Mouse (Mus musculus): ENCODE results near the gene Hbs1l. TPM values are rescaled to one million over a fixed set of nuclear protein-coding genes. Genes with fewer than 3 reads are reported as not detected.

Gene Hbs1l
- total and polyA plus RNA-seq, 2 experiments from 2014 or later: 46.5 to 51.0 TPM

DNA sequence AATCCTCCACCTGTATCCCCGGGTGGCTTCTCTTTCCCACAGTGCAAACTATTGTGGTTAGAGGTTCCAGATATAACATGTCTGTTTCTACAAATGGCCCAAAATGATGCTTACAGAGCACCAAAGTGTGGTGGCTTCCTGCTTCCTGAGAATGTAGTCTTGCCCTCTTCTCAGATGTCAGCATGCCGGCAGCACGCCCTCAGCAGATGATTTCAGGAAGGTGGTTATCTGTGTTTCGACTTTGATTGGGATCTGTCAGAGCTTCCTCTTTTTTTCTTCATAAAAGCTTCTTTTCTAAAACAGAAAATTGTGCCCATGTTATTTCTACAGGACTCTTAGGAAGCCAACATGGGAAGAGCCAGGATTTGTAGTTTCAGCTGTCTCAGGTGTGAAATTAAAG, 67.5 kb downstream of the Hbs1l start:
- Histone ChIP-seq H3K9ac (replicated peaks; ENCODE audit: low read depth, low read length) (no peak overlapping the region), H3K27ac (ENCODE audit: low read depth) (no peak overlapping the region), H3K4me1 (ENCODE audit: control insufficient read depth, insufficient read depth) (no peaks in the 10 kb centered on the region), H3K4me2 (ENCODE audit: low read depth, low read length) (no peak overlapping the region), H3K4me3 (ENCODE audit: low read depth, low read length) (no peak overlapping the region), H3K9me3 (replicated peaks; ENCODE audit: control insufficient read depth, low read length) (no peaks in the 10 kb centered on the region), H3K27me3 (ENCODE audit: control insufficient read depth, insufficient read depth, low read length) (no peaks in the 10 kb centered on the region), H3K36me3 (replicated peaks; ENCODE audit: control insufficient read depth, insufficient read depth, low read length) (peaks cover 70% of the 10 kb centered on the region)
- 79% methylated on average over 4 of the region's 4 CpGs for WGBS
- ATAC-seq (ENCODE audit: insufficient read depth, low read depth) (no peak), DNase-seq (ENCODE audit: low spot score) (no peak)
- TF ChIP-seq CTCF (IDR thresholded peaks at IDR 0.05; ENCODE audit: low read depth) (no peak), EP300 (IDR thresholded peaks at IDR 0.05; ENCODE audit: low read depth) (no peak)

DNA sequence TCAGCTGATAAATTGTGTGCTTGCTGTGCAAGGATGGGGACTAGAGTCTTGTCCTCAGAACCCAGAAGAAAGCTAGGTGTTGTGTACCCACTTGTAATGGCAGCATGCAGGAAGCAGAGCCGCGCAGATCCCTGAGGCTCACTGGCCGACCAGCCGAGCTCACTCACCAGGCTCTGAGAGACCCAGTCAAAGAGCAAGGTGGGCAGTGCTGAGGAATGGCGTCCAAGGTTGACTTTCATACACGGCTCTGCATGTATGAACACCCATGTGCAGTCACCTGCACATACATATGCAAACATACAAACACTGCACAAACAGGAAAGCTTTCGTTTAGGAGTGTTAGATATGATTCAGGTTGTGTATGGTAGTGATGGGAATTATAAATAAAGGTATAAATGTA, 69.2 kb downstream of the Hbs1l start:
- H3K36me3 ChIP-seq (replicated peaks; ENCODE audit: control insufficient read depth, insufficient read depth, low read length): peaks cover 74% of the 10 kb centered on the region

DNA sequence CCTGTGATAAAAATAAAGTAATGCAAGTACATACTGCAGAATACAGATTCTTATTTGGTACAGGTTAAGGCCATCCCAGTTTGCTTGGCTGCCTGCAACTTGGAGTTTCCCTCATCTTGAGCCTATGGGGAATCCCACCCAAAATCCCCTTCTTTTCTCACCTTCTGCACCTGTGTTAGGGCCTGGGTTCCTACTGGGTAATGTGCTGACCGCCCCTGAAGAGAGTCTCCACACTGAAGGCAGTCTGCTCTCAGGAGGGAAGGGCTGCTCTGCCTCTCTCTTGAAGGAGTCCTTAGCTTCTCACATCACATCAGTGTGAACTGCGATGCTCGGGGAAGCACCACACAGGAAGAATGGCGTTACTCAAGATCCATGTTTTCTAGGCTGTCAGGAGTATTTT, 70.1 kb downstream of the Hbs1l start:
- no peaks in the 10 kb centered on the region for H3K4me1 ChIP-seq (ENCODE audit: control insufficient read depth, insufficient read depth)
- TF ChIP-seq EP300 (IDR thresholded peaks at IDR 0.05; ENCODE audit: low read depth) (no peak), CTCF (IDR thresholded peaks at IDR 0.05; ENCODE audit: low read depth) (no peak)
- H3K4me2 ChIP-seq (ENCODE audit: low read depth, low read length): no peak overlapping the region
- no peak overlapping the region for H3K9ac ChIP-seq (replicated peaks; ENCODE audit: low read depth, low read length)
- no peak overlapping the region for H3K27ac ChIP-seq (ENCODE audit: low read depth)
- H3K36me3 ChIP-seq (replicated peaks; ENCODE audit: control insufficient read depth, insufficient read depth, low read length): peaks cover 69% of the 10 kb centered on the region
- ATAC-seq (ENCODE audit: insufficient read depth, low read depth) (no peak), DNase-seq (ENCODE audit: low spot score) (no peak)
- no peak overlapping the region for H3K4me3 ChIP-seq (ENCODE audit: low read depth, low read length)
- no peaks in the 10 kb centered on the region for H3K9me3 ChIP-seq (replicated peaks; ENCODE audit: control insufficient read depth, low read length)
- 68% methylated on average over 4 of the region's 4 CpGs for WGBS
- no peaks in the 10 kb centered on the region for H3K27me3 ChIP-seq (ENCODE audit: control insufficient read depth, insufficient read depth, low read length)

More for the DNA sequence above, 69.2 kb downstream of the Hbs1l start:
- Histone ChIP-seq H3K27ac (ENCODE audit: low read depth) (no peak overlapping the region), H3K9ac (replicated peaks; ENCODE audit: low read depth, low read length) (no peak overlapping the region), H3K4me1 (ENCODE audit: control insufficient read depth, insufficient read depth) (no peaks in the 10 kb centered on the region), H3K9me3 (replicated peaks; ENCODE audit: control insufficient read depth, low read length) (no peaks in the 10 kb centered on the region), H3K4me3 (ENCODE audit: low read depth, low read length) (no peak overlapping the region), H3K27me3 (ENCODE audit: control insufficient read depth, insufficient read depth, low read length) (no peaks in the 10 kb centered on the region), H3K4me2 (ENCODE audit: low read depth, low read length) (no peak overlapping the region)
- TF ChIP-seq CTCF (IDR thresholded peaks at IDR 0.05; ENCODE audit: low read depth): no peak
- TF ChIP-seq EP300 (IDR thresholded peaks at IDR 0.05; ENCODE audit: low read depth): no peak
- DNase-seq (ENCODE audit: low spot score) (no peak), ATAC-seq (ENCODE audit: insufficient read depth, low read depth) (no peak)
- WGBS: 89% methylated on average over 7 of the region's 7 CpGs

DNA sequence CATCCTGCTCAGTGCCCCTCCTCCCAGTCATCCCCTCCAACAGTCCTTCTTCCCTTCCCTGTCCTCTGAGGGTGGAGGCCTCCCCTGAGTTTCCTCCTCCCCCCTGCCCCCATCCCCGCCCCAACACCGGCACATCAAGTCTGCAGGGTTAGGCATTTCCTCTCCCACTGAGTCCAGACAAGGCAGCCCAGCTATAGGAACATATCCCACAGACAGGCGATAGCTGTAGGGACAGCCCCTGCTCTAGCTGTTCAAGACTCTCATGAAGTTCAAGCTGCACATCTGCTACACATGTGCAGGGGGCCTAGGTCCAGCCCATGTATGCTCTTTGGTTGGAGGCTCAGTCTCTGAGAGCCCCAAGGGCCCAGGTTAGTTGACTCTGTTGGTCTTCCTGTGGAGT, 70.7 kb downstream of the Hbs1l start:
- H3K9me3 ChIP-seq (replicated peaks; ENCODE audit: control insufficient read depth, low read length): no peaks in the 10 kb centered on the region
- H3K4me3 ChIP-seq (ENCODE audit: low read depth, low read length): no peak overlapping the region
- ATAC-seq (ENCODE audit: insufficient read depth, low read depth) (no peak), DNase-seq (ENCODE audit: low spot score) (no peak)
- no peak overlapping the region for H3K27ac ChIP-seq (ENCODE audit: low read depth)
- no peak overlapping the region for H3K4me2 ChIP-seq (ENCODE audit: low read depth, low read length)
- no peak overlapping the region for H3K9ac ChIP-seq (replicated peaks; ENCODE audit: low read depth, low read length)
- peaks cover 69% of the 10 kb centered on the region for H3K36me3 ChIP-seq (replicated peaks; ENCODE audit: control insufficient read depth, insufficient read depth, low read length)
- H3K27me3 ChIP-seq (ENCODE audit: control insufficient read depth, insufficient read depth, low read length): no peaks in the 10 kb centered on the region
- H3K4me1 ChIP-seq (ENCODE audit: control insufficient read depth, insufficient read depth): no peaks in the 10 kb centered on the region
- 58% methylated on average over 3 of the region's 3 CpGs for WGBS
- TF ChIP-seq CTCF (IDR thresholded peaks at IDR 0.05; ENCODE audit: low read depth) (no peak), EP300 (IDR thresholded peaks at IDR 0.05; ENCODE audit: low read depth) (no peak)

DNA sequence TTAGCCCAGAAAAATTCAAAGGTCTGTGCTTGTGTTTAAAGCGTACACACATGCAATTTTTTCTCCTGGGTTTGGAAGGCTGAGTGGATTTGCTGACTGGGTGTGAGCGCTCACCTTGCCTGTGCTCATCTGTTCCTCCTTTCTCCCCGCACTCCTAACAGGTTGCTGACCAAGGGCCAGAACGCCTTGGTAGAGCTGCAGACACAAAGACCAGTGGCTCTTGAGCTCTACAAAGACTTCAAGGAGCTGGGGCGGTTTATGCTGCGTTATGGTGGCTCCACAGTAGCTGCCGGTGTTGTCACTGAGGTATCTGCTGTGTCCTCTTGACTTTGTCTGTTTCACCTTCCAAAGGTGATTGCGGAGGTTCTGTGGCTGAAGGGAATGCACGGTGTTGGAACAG, 71.7 kb downstream of the Hbs1l start:
- Histone ChIP-seq H3K4me1 (ENCODE audit: control insufficient read depth, insufficient read depth) (no peaks in the 10 kb centered on the region), H3K4me2 (ENCODE audit: low read depth, low read length) (no peak overlapping the region), H3K27me3 (ENCODE audit: control insufficient read depth, insufficient read depth, low read length) (no peaks in the 10 kb centered on the region), H3K9ac (replicated peaks; ENCODE audit: low read depth, low read length) (no peak overlapping the region), H3K9me3 (replicated peaks; ENCODE audit: control insufficient read depth, low read length) (no peaks in the 10 kb centered on the region), H3K4me3 (ENCODE audit: low read depth, low read length) (no peak overlapping the region), H3K36me3 (replicated peaks; ENCODE audit: control insufficient read depth, insufficient read depth, low read length) (peaks cover 63% of the 10 kb centered on the region), H3K27ac (ENCODE audit: low read depth) (no peak overlapping the region)
- ATAC-seq (ENCODE audit: insufficient read depth, low read depth): no peak
- TF ChIP-seq CTCF (IDR thresholded peaks at IDR 0.05; ENCODE audit: low read depth) (no peak), EP300 (IDR thresholded peaks at IDR 0.05; ENCODE audit: low read depth) (no peak)
- no peak for DNase-seq (ENCODE audit: low spot score)
- 89% methylated on average over 9 of the region's 9 CpGs for WGBS

DNA sequence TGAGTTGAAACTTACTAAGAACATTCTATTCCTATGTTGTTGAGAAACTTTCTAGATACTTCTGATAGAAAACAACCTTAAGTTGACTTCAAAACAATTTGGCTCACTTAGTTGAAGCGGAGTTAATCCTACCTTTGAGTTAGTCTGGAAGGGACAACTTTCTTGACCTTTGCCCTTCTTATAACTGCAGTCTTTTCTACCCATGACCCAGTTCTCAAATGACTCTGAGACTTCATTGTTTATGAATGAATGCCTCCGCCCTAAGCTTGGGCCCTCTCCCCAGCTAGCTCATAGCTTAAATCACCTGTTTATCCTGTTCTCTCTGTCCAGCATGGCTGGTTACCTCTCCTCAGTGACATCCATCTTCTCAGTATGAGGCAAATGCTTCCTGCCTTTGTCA, 73.8 kb downstream of the Hbs1l start:
- peaks cover 46% of the 10 kb centered on the region for H3K36me3 ChIP-seq (replicated peaks; ENCODE audit: control insufficient read depth, insufficient read depth, low read length)
- H3K27me3 ChIP-seq (ENCODE audit: control insufficient read depth, insufficient read depth, low read length): no peaks in the 10 kb centered on the region
- DNase-seq (ENCODE audit: low spot score) (no peak), ATAC-seq (ENCODE audit: insufficient read depth, low read depth) (no peak)
- H3K4me3 ChIP-seq (ENCODE audit: low read depth, low read length): no peak overlapping the region
- H3K4me2 ChIP-seq (ENCODE audit: low read depth, low read length): no peak overlapping the region
- H3K27ac ChIP-seq (ENCODE audit: low read depth): no peak overlapping the region
- H3K9ac ChIP-seq (replicated peaks; ENCODE audit: low read depth, low read length): no peak overlapping the region
- TF ChIP-seq EP300 (IDR thresholded peaks at IDR 0.05; ENCODE audit: low read depth): no peak
- no peak for TF ChIP-seq CTCF (IDR thresholded peaks at IDR 0.05; ENCODE audit: low read depth)
- H3K4me1 ChIP-seq (ENCODE audit: control insufficient read depth, insufficient read depth): no peaks in the 10 kb centered on the region
- 91% methylated on average over 2 of the region's 2 CpGs for WGBS
- no peaks in the 10 kb centered on the region for H3K9me3 ChIP-seq (replicated peaks; ENCODE audit: control insufficient read depth, low read length)
